Mouse (Mus musculus) hindbrain, embryonic 16.5 days (tissue): ENCODE results near the gene Urb1. TPM values are rescaled to one million over a fixed set of nuclear protein-coding genes. Genes with fewer than 3 reads are reported as not detected.

Experiments
- ATAC-seq: fragments of 200-750 bp; cut with Nextera tagmentation; 2 replicates; pipeline ENCODE4 v1.8.0; 2017; ENCODE audit warnings: moderate TSS enrichment, moderate library complexity
- H3K27ac ChIP-seq: fragments of 300-500 bp; sonication (generic); 2 replicates; pipeline ENCODE4 v1.5.1; 2014; ENCODE audit warnings: low read depth, mild to moderate bottlenecking, control low read depth, low read length, moderate library complexity
- H3K27me3 ChIP-seq: fragments of 300-500 bp; sonication (generic); replicated peaks from 2 replicates; pipeline ENCODE4 v1.6.1; 2014; ENCODE audit warnings: low read length; ENCODE audit not compliant: control insufficient read depth, insufficient read depth
- H3K36me3 ChIP-seq: fragments of 300-500 bp; sonication (generic); 2 replicates; pipeline ENCODE4 v1.6.1; 2014; ENCODE audit warnings: mild to moderate bottlenecking, low read length, moderate library complexity, mixed read lengths; ENCODE audit not compliant: control insufficient read depth, insufficient read depth
- H3K4me1 ChIP-seq: fragments of 300-500 bp; sonication (generic); 2 replicates; pipeline ENCODE4 v1.6.1; 2014; ENCODE audit warnings: low read depth, low read length; ENCODE audit not compliant: control insufficient read depth, insufficient read depth
- H3K4me2 ChIP-seq: fragments of 300-500 bp; sonication (generic); 2 replicates; pipeline ENCODE4 v1.6.1; 2014; ENCODE audit warnings: mild to moderate bottlenecking, low read length, control low read depth, moderate library complexity
- H3K4me3 ChIP-seq: fragments of 300-500 bp; sonication (generic); 2 replicates; pipeline ENCODE4 v1.5.1; 2014; ENCODE audit warnings: mild to moderate bottlenecking, low read length, control low read depth, moderate library complexity
- H3K9ac ChIP-seq: fragments of 300-500 bp; sonication (generic); 2 replicates; pipeline ENCODE4 v1.6.1; 2014; ENCODE audit warnings: low read depth, mild to moderate bottlenecking, control low read depth, low read length, moderate library complexity
- H3K9me3 ChIP-seq: fragments of 300-500 bp; sonication (generic); 2 replicates; pipeline ENCODE4 v1.6.1; 2014; ENCODE audit warnings: mild to moderate bottlenecking, low read length, moderate library complexity; ENCODE audit not compliant: control insufficient read depth
- WGBS: fragments of 180-500 bp; shearing (Covaris S2); extraction: QIAGEN DNeasy Blood & Tissue Kit; methylation state at CpG from one replicate; pipeline ENCODE4 v1.1.7; 2014; 5-methylcytosine and 5-hydroxymethylcytosine counted together
- polyA plus RNA-seq: library from polyadenylated mRNA; unstranded; fragments of >200 nt; fragmentation: Nextera tagmentation; extraction: Ambion mirVana; gene quantifications from 2 replicates; pipeline ENCODE4 v1.2.1, GENCODE M21; 2015

Gene Urb1
- polyA plus RNA-seq, 1 experiment from 2014 or later, result 8.2 TPM

GRCm38 (mm10) chr16:90810716-90811256, 573 bp upstream of the Urb1 start:
- Histone ChIP-seq H3K4me2 (peak overlapping the region; percentile 61), H3K27me3 (no peaks in the 10 kb centered on the region), H3K27ac (peak overlapping the region; percentile 77), H3K9ac (peak overlapping the region; percentile 63), H3K9me3 (no peaks in the 10 kb centered on the region), H3K4me3 (peak overlapping the region; percentile 86), H3K4me1 (peaks cover 12% of the 10 kb centered on the region), H3K36me3 (no peaks in the 10 kb centered on the region)
- 43% methylated on average over 11 of the region's 11 CpGs for WGBS
- no peak; the same call in 1 of the 2 replicates for ATAC-seq

- no peaks in the 10 kb centered on the region for H3K9me3 ChIP-seq
- peaks cover 4% of the 10 kb centered on the region for H3K4me1 ChIP-seq
- no peak overlapping the region for H3K4me3 ChIP-seq
- no peak overlapping the region for H3K4me2 ChIP-seq
- no peaks in the 10 kb centered on the region for H3K27me3 ChIP-seq
- H3K9ac ChIP-seq, result no peak overlapping the region
- peaks cover 27% of the 10 kb centered on the region for H3K36me3 ChIP-seq
- WGBS, result 92% methylated on average over 5 of the region's 5 CpGs
- ATAC-seq, result no peak
- H3K27ac ChIP-seq, result no peak overlapping the region
These were observed 5.7 kb downstream of the Urb1 start for GRCm38 (mm10) chr16:90804466-90804865.

GRCm38 (mm10) chr16:90801928-90802327, 8.3 kb downstream of the Urb1 start:
- H3K9me3 ChIP-seq, result no peaks in the 10 kb centered on the region
- no peak for ATAC-seq
- H3K27me3 ChIP-seq, result no peaks in the 10 kb centered on the region
- H3K4me3 ChIP-seq, result no peak overlapping the region
- no peaks in the 10 kb centered on the region for H3K4me1 ChIP-seq
- no peak overlapping the region for H3K9ac ChIP-seq
- no peak overlapping the region for H3K27ac ChIP-seq
- no peak overlapping the region for H3K4me2 ChIP-seq
- 81% methylated on average over 3 of the region's 3 CpGs for WGBS
- H3K36me3 ChIP-seq, result peaks cover 35% of the 10 kb centered on the region

- Histone ChIP-seq H3K9me3 (no peaks in the 10 kb centered on the region), H3K4me2 (no peak overlapping the region), H3K4me3 (no peak overlapping the region), H3K27ac (no peak overlapping the region), H3K36me3 (peaks cover 37% of the 10 kb centered on the region), H3K27me3 (no peaks in the 10 kb centered on the region), H3K9ac (no peak overlapping the region), H3K4me1 (no peaks in the 10 kb centered on the region)
- ATAC-seq, result no peak
- 92% methylated on average over 5 of the region's 5 CpGs for WGBS
These were observed 9.0 kb downstream of the Urb1 start for GRCm38 (mm10) chr16:90801251-90801650.

GRCm38 (mm10) chr16:90799840-90800239, 10.4 kb downstream of the Urb1 start:
- H3K9me3 ChIP-seq, result no peaks in the 10 kb centered on the region
- H3K27me3 ChIP-seq, result no peaks in the 10 kb centered on the region
- no peak overlapping the region for H3K27ac ChIP-seq
- no peak overlapping the region for H3K4me3 ChIP-seq
- H3K4me1 ChIP-seq, result no peaks in the 10 kb centered on the region
- H3K9ac ChIP-seq, result no peak overlapping the region
- no peak for ATAC-seq
- H3K4me2 ChIP-seq, result no peak overlapping the region
- peaks cover 46% of the 10 kb centered on the region for H3K36me3 ChIP-seq
- WGBS, result 87% methylated on average over 10 of the region's 10 CpGs

GRCm38 (mm10) chr16:90798848-90799247, 11.4 kb downstream of the Urb1 start:
- H3K4me3 ChIP-seq, result no peak overlapping the region
- no peak overlapping the region for H3K27ac ChIP-seq
- H3K4me1 ChIP-seq, result no peaks in the 10 kb centered on the region
- peaks cover 37% of the 10 kb centered on the region for H3K36me3 ChIP-seq
- no peak for ATAC-seq
- no peaks in the 10 kb centered on the region for H3K9me3 ChIP-seq
- H3K9ac ChIP-seq, result no peak overlapping the region
- WGBS, result 93% methylated on average over 5 of the region's 5 CpGs
- H3K4me2 ChIP-seq, result no peak overlapping the region
- no peaks in the 10 kb centered on the region for H3K27me3 ChIP-seq

GRCm38 (mm10) chr16:90798446-90798845, 11.8 kb downstream of the Urb1 start:
- 87% methylated on average over 8 of the region's 8 CpGs for WGBS
- no peaks in the 10 kb centered on the region for H3K27me3 ChIP-seq
- H3K4me1 ChIP-seq, result no peaks in the 10 kb centered on the region
- no peak overlapping the region for H3K9ac ChIP-seq
- no peak overlapping the region for H3K27ac ChIP-seq
- no peak for ATAC-seq
- no peak overlapping the region for H3K4me2 ChIP-seq
- H3K36me3 ChIP-seq, result peaks cover 33% of the 10 kb centered on the region
- no peak overlapping the region for H3K4me3 ChIP-seq
- no peaks in the 10 kb centered on the region for H3K9me3 ChIP-seq

- Histone ChIP-seq H3K9me3 (no peaks in the 10 kb centered on the region), H3K4me3 (no peak overlapping the region), H3K4me1 (no peaks in the 10 kb centered on the region), H3K9ac (no peak overlapping the region), H3K36me3 (peaks cover 37% of the 10 kb centered on the region), H3K27ac (no peak overlapping the region), H3K27me3 (no peaks in the 10 kb centered on the region), H3K4me2 (no peak overlapping the region)
- ATAC-seq, result no peak
These were observed 15.5 kb downstream of the Urb1 start for GRCm38 (mm10) chr16:90794708-90795107.

- H3K9me3 ChIP-seq, result no peaks in the 10 kb centered on the region
- WGBS, result 88% methylated on average over 3 of the region's 3 CpGs
- H3K4me2 ChIP-seq, result no peak overlapping the region
- peaks cover 44% of the 10 kb centered on the region for H3K36me3 ChIP-seq
- no peak overlapping the region for H3K9ac ChIP-seq
- no peaks in the 10 kb centered on the region for H3K27me3 ChIP-seq
- ATAC-seq, result no peak
- H3K4me1 ChIP-seq, result no peaks in the 10 kb centered on the region
- H3K27ac ChIP-seq, result no peak overlapping the region
- no peak overlapping the region for H3K4me3 ChIP-seq
These were observed 17.7 kb downstream of the Urb1 start for GRCm38 (mm10) chr16:90792500-90792899.

- Histone ChIP-seq H3K4me2 (no peak overlapping the region), H3K4me3 (no peak overlapping the region), H3K27ac (no peak overlapping the region), H3K4me1 (no peaks in the 10 kb centered on the region), H3K9ac (no peak overlapping the region), H3K9me3 (no peaks in the 10 kb centered on the region), H3K27me3 (no peaks in the 10 kb centered on the region), H3K36me3 (peaks cover 44% of the 10 kb centered on the region)
- no peak for ATAC-seq
- 88% methylated on average over 5 of the region's 5 CpGs for WGBS
These were observed 18.1 kb downstream of the Urb1 start for GRCm38 (mm10) chr16:90792066-90792465.
